Mouse (Mus musculus): ENCODE results near the gene Lmo1. TPM values are rescaled to one million over a fixed set of nuclear protein-coding genes. Genes with fewer than 3 reads are reported as not detected.
A peak's percentile ranks its signal among the peaks of the same experiment; 100 is the strongest.

Lmo1 gene
- 10 to 100 TPM; 10.0 to 11.1 TPM for total RNA-seq (2021)
- long read RNA-seq, experiment 1, transcript Lmo1-202 (4 exons, 912 nt), result major isoform, 5 of 15 reads
- long read RNA-seq, experiment 1, partial matches to known transcripts, result 2 of 15 reads
- long read RNA-seq, experiment 1, other reads (novel, unspliced or antisense), result 5 of 15 reads
- long read RNA-seq, experiment 2, transcript Lmo1-201 (4 exons, 1,282 nt), result minor isoform, 8 of 27 reads
- long read RNA-seq, experiment 2, transcript Lmo1-202 (4 exons, 912 nt), result major isoform, 14 of 27 reads
- long read RNA-seq, experiment 2, partial matches to known transcripts, result 1 of 27 reads
- long read RNA-seq, experiment 2, other reads (novel, unspliced or antisense), result 4 of 27 reads

DNA sequence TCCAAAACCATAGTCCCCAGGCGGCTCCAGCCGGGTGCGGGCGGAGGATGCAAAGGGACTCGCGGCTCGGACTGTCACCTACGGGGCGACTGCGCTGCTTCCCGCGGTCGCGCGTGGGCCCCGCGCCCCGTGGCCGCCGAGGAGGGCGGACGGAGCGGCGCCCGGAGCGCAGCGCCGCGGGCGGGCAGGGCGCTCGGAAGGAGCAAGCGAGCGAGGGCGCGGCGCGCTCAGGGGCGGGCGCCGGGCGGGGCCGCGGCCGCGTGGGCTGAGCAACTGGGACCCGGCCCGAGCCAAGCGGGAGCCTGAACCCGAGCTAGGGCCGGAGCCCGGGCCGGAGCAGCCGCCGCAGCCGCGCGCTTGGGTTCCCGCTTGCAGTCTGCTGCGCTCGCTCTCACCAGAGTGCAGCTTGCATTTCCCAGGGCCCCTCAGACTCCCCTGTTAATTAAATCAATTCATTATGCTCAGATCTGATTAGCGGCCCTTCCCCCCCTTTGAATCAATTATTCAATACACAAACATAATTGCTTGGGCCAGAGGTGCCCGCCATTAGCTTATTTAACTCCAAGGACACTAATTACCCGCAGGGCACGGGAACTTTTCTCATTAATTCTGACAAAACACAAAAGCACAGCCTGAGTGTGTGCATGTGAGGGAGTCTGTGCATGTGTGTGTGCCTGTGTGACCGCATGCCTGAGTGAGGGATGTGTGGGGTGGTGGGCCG, at the start of gene Lmo1:
Lmo1 (minus strand) TSS at position 259 of the 721 bp plus-strand sequence.
- DNase-seq (ENCODE audit: low spot score in 2 of 2), result no peak

DNA sequence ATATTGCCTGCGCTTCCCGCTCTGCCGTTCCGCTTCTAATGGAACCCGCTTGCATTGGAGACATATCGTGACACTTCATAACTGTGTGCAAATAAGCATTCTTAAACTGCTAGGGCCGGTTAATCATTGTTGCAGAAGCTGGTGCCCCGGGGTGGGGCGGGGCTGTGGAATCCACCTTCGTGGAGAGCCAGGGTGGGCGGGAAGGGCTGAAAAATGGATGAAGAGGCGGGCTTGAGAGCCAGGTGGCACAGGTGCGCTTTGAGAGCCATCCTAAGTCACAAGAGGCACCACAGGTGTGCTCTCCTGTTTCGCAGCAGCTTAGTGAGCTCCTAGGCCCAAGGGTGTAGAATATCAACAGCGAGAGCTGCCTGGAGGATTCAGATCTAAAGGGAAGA, 46.7 kb upstream of the Lmo1 start:
- DNase-seq (ENCODE audit: low spot score in 2 of 2), result no peak

DNA sequence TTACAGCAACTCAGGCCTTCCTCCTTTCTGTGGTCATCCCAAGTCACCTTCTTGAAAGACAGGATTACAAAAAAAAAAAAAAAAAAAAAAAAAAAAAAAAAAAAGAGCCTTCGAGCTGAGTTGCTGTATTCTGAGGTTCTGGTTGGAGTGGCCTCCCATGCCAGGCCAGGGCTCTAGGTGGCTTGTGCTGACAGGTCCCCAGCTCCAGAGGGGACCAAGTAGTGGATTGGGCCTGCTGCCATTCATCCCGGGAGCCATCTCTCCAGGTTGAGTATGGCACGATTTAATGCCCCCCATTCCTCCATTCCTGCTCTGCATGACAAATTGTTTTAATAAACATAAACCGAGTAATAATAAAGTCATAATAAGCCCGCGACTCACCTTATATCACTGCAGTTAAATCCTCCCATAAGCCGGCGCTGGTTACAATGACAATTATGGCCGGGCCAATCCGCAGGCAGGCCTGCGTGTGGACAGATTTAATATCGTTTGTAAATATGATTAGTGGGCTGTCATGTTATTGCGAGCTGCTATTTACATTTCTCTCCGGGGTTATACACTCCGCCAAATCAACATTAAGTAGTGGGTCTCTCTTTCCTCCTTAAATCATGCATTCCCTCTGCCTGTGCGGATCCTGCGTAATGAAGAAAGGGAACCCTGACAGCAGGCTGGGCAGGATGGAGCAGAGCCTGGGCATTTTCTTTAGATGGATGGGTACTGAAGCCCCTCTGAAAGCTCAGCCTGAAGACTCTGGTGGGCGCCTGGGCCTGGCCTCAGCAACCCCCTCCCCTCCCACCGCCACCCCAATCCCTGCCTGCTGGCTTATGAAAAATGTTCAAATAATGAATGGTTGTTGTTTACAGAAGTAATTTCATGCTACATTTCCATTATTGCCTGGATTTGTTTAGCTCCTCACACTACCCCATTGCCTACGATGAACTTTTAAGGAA, 46.0 kb upstream of the Lmo1 start:
- DNase-seq (ENCODE audit: low spot score in 2 of 2), result no peak

DNA sequence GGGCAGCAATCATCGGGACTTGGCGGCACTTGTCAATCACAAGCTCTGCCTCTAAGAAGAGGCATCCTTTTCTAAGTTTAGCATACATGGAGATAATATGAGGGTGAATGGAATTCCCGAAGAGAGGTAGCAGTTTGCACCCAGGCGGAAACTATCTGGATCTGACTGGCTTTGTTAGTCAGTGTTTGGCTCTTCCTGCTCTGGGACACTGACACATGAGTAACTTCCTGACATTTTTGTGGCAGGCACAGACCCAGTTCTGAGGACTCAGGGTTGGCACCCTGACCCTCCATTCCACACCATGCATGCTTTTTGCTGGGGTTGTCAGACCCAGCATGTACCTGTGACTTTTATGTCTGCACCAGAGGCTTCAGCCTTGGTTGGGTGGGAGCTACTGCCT, 45.0 kb upstream of the Lmo1 start:
- DNase-seq (ENCODE audit: low spot score in 2 of 2), result no peak

DNA sequence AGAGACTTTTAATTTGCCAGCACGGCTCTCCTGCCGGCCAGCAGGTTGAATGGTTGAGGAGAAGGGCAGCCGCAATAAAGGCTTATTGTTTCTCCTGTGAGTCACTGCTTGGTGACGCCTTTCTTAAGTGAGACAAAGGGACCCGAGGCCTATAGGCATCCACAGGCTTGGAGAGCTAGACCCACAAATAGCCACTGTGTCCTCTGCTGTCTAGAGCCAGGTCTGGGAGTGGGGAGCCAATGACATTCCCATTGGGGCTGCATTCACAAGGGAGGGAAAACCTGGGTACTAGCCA, 43.9 kb upstream of the Lmo1 start:
- no peak for DNase-seq (ENCODE audit: low spot score in 2 of 2)

DNA sequence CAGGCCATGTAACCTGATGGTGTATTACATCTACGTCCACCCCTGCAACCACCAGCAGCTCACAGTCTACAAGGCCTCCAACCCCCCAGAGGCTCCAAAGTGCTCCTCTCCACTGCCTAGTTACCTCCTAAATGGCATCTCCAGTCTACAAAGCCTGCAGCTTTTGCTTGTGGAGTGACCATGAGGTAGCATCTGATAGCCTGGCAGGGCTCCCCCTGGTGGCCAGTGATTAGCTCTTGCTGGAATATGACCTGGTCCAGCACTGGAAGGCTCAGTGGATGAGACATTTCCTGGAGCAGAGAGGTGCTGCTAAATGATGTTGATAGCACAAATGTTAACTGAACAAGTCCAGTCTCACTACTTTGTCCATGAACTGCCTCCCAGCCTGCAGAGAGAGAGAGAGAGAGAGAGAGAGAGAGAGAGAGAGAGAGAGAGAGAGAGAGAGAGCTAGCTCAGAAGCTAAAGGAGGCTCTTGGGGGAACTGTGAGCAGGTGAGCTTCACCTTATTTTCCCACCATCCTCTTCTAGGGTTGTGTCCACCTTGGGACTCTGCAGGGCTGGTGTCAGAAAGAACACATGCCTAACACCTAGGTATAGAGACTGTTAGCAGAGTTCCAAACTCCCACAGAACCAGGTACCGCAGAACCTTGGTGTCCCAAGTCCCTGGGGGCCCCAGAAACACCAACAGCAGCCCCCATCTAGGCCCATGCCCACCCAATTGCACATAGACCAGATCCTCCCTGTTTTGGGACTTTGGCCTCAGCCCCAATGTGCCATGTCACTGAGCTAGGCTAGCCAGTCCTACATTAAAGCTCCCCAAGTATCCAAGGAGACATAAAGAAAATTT, 43.3 kb upstream of the Lmo1 start:
- peak; percentile 35 to 67 for DNase-seq (ENCODE audit: low spot score in 2 of 2)

DNA sequence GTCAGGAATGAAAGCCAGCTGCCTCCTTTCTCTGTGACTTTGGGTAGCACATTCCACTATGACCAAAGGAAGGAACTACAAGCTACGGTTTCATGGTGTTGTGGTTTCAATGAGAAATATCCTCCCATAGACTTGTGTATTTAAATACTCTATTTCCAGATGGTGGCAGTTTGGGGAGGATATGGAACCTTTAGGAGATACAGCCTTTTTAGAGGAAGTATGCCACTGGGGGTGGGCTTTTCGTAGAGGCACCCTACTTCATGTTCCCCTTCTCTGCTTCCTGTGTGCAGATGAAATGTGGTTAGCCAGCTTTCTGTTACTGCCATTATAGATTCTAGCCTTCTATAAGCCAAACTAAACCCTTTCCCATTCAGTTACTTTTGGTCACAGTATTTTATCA, 34.8 kb upstream of the Lmo1 start:
- no peak for DNase-seq (ENCODE audit: low spot score in 2 of 2)

DNA sequence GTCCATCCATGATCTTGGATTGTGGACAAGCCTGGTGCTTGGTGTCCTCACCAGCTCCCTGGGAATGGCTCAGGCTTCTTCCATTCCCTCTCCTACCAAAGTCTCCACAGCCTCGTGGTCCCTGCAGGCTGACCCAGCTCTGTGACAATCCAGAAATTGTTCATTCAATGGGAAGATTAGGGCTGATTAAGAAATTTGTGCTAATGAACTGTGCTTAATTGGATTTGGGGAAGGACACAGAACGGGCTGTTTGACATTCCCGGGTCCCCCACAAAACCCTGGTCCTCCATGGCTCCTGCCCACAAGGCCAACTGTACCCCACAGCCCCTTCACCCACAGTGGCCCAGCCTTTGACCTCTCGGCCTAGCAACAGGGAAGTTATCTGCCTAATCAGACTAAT, 32.8 kb upstream of the Lmo1 start:
- DNase-seq (ENCODE audit: low spot score in 2 of 2), result no peak

DNA sequence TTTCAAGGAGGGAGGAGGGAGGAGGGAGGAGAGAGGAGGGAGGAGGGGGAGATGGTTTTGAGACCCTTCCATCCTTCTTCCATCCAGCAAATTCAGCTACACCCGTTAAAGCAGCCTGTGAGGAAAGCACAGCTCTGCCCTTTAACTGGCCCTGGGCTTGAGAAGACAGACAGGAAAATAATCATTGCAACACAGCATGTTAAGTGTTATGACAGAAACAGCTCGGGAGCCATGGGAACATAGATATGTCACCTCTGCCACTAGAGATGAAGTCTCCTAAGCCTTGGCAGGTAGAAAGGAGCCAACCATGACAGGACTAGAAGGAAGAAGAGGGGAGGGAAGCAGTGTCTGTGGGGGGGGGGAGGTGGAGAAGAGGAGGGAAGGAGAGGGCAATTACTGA, 31.4 kb upstream of the Lmo1 start:
- no peak for DNase-seq (ENCODE audit: low spot score in 2 of 2)

DNA sequence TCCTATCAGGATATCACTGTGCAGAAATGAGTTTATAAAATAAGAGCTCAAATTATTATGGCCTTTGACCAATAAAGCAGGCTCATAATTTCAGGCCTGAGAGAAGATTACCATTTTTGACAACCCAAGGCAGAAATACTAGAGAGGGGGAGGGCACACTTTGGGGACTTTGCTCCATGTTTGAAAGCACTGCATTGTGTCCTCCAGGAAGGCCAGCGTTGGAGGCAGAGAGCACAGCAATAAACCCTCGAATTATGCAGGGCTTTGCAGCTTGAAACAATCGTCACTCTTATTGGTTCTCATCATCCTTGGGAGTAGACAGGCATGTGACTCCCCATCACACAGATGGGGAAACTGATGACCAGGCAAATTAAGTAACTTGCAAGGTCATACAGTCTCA, 28.1 kb upstream of the Lmo1 start:
- DNase-seq (ENCODE audit: low spot score in 2 of 2), result no peak

DNA sequence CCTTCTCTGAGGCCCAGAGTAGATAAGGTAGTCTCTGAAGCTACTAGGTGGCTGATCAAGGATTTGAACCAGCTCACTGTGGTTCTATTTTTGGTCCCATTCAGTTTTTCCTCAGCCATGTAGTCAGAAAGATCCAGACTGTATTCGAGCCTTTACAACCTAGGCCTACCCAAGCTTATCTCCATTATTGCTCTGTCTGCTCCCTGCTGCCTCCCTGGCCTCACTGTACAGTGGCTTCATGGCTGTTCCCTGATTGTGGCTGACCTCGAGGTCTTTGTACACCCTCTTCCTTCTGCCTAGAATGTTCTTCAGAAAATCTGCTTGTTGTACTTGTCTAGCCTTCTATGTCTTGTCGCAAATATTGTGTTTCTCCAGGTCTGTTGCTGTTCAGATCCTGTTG, 25.6 kb upstream of the Lmo1 start:
- DNase-seq (ENCODE audit: low spot score in 2 of 2), result no peak

DNA sequence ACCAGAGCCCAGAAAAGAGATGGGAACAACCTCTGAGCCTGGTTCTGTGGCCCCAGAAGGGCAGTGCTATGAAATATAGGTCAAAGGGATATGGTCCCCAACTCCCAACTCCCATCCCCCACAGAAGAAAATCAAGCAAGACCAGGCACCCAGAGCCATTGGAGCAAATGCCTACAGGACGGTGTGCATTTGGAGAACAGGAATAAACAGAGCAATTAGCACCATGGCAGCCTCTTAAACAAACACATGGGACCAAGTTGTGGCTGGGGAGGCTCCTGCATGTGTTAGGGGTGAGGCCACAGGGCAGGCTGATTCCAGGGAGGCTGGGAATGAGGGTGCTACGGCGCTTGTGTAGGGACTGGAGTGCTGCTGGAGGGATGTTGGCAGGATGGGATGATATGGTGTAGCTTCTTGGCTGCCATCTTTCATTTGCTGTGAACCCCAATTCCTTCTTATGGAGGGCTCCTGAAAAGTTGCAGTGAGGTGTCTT, 22.2 kb upstream of the Lmo1 start:
- no peak for DNase-seq (ENCODE audit: low spot score in 2 of 2)

DNA sequence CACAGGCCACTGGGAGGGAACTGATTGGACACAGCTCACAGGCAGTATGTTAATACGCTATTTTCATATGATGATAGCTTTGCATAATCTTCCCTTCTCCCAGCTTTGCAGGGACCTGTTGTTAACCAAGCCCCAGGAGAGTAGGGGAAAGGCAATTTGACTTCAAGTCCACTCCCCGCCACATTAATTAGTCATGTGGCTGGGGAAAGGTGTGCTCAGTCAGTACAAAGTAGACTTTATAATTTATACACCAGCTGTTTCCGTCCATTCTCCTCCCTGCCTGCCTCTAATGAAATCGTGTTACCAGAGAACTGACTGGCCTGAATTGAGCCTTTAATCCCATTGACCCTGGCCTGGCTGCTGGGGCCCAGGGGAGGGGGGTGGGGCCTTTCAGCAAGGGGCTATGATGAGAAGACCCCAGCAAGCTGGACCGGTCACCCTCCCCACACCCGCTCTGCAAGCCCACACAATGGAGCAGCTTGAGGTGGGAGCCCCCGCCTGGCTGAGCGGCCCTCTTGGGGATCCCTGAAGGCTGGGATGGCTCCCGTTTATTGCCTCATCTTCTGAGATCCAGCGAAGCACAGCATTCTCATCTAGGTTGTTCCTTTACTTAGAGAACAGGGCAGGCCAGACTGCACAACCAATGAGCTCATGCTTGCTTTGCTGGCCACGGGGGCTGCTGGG, 21.5 kb upstream of the Lmo1 start:
- DNase-seq (ENCODE audit: low spot score in 2 of 2), result no peak

DNA sequence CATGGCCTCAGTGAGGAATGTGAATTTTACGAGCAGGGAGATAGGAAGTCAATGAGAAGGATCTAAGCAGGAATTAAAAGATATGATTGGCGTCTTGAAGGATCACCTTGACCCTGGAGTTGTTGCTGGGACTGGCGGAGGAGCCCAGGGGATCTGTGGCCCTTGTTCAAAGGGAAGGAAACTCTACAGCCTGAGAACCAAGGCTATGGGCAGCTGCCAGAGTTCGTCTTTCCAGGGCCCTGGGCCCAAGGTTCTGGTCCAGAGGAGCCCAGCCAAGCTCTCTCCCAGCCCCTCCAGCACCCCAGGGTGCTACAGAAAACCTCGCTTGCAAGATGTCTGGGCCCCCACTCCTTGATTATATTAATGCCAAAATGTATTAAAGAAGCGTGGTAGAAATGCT, 21.0 kb upstream of the Lmo1 start:
- DNase-seq (ENCODE audit: low spot score in 2 of 2), result no peak

DNA sequence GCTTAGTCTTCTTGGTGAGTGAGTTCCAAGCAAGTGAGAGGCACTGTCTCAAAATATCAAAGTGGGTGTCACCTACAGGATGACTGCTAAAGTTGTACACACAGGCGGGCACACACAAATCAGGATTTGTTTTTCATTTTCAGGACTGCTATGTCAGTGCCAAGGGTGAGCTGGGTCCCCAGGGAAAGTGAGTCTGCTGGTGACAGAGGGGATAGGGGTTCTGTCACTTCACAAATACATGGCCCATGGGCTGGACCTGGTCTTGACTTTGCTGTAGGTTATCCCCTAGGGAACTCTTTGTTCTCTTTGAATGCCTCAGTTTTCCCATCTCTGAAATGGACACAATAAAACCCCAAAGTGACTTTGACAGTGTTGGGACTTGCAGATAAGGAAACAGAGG, 19.8 kb upstream of the Lmo1 start:
- DNase-seq (ENCODE audit: low spot score in 2 of 2), result no peak

DNA sequence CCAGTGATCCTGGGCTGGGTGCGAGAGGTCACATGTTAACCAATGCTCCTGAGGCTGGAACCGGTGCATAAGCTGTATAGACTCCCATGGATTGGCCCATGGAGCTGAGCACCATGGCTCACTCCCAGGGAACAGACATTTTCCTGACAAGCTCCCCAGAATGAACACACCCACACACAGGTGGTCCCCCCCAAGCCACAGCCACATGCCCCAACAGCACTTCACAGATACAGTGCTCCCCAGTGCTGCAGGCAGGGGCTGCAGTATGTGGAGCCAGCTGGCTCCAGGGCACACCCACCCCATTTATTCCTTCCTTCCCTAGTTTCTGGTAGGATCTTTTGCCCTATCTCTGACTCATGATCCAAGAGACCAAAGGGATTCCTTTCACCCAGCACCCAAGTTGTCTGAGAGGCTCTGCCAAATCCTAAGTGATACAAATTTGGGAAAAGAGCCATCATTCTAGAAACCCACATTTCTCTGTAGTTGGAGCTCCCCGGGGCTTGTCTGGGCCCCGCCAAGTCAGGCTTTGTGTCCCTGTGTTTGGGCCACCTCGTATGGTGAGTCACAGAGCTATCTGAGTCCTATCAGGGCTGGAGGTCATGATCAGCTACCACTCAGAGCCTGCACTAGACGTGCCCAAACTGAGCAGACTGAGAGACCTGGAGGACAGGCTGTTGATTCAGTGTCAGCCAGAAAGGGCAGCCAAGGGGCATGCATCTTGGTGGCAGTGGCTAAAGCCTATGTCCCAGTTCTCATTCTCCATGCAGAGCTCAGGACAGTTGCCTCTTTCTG, 12.4 kb upstream of the Lmo1 start:
- no peak for DNase-seq (ENCODE audit: low spot score in 2 of 2)

DNA sequence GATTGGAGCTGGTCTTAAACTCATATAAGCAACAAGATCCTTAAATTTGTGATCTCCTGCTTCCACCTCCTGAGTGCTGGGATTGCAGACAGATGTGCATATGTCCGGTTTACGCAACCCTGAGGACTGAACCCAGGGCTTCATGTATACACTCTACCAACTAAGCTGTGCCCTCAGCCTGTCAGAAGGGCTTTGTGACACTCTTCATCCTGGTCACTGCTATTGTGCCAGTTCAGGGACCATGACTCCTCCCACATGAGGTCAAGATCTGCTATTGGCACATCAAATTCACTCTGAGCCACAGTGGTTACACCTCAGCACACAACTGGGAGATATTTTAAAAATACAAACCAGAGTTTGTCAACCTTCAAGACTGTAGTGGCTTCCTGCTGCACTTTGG, 11.0 kb upstream of the Lmo1 start:
- no peak for DNase-seq (ENCODE audit: low spot score in 2 of 2)

DNA sequence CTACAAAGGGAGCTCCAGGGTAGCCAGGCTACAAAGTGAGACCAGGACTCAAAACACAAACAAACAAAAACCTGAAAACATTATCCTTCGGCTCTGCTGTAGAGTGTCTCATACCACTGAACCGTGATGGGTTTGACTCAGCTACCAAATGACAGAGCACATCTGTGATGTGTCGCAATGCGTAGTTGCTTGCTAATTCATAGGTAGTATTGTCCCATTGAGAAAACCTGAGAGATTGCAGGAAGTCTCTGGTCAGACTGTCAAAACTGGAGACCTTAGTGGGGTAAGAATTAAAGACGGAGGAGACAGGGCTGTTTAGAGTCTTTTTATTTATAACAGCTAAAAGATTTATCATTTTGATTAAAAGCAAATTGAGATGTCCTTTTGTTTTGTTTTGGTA, 10.6 kb upstream of the Lmo1 start:
- no peak for DNase-seq (ENCODE audit: low spot score in 2 of 2)

DNA sequence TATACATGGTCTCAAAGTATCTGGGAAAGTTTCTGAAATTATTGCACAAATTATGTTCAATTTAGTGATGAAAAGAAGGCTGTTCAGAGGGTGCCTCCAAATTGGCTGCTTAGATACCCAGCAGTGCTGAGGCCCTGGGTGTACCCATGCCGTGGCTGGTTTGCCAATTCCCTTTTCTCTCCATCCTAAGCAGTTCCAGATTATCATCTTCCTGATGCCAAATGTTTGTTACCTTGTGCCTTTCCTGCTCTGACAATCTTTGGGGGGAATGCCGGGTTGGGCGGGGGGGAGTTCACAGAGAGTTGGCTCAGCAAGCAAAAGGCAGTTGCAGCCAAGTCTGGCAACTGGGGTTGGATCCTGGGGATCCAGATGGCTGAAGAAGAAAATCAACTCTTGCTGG, 1.7 kb upstream of the Lmo1 start:
- DNase-seq (ENCODE audit: low spot score in 2 of 2), result no peak
